Mouse (Mus musculus) cerebellum, postnatal 36 days (tissue): ENCODE results near the gene Olfr1046.
"Not testable (repeated sequence)": the region's sequence is repeated elsewhere in the genome, so short reads cannot be mapped to it uniquely, and the experiment has no call there.

ENCODE experiments used
- DNase-seq, 2 experiments: peaks; one replicate each; pipeline ENCODE4 v3.0.0; 2021 to 2022; ENCODE audit warnings: mixed read lengths in 2 of 2

Gene Olfr1046

DNA sequence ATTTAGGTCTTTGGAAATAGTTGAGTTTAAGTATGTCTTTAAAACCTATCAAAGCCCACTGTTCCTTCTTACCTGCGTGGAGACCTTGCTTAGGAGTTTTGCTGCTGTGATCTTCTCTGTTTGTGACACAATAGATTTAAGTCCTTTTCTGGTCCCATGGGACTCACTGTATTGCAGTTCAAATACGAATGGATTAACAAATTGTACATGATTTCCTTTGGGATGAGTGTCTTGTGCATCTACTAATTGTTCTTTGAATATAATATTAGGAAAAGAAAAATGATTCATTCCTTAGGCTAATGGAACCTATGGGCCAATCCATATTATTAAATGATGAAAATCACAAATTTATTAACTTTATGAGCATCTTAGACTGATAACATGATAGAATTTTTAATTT is at the start of gene Olfr1046:
Olfr1046 (minus strand) TSS at position 101 of the 400 bp plus-strand sequence.
- DNase-seq = no peak

DNA sequence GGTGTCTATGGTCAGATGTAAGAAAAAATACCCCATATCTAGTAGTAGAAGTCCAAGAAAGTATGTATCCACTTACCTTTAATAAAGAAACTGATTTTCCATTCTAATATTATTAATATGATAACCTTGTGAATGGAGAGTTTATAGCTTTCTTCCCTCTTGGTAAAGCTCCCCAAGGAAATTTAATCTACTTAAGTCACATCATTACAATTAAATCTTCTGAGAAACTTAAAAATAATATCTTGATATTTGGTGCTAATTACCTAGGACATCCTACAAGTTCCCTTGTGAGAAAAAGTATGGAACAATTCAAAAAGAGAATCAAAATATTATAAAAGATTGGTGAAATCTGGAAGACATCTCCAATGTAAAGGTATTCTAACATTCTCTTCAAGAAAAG is 39.1 kb upstream of the Olfr1046 start, which contains the start of gene Olfr1049:
Olfr1049 (minus strand) TSS at position 101 of the 400 bp plus-strand sequence.
- not testable (repeated sequence) for DNase-seq

DNA sequence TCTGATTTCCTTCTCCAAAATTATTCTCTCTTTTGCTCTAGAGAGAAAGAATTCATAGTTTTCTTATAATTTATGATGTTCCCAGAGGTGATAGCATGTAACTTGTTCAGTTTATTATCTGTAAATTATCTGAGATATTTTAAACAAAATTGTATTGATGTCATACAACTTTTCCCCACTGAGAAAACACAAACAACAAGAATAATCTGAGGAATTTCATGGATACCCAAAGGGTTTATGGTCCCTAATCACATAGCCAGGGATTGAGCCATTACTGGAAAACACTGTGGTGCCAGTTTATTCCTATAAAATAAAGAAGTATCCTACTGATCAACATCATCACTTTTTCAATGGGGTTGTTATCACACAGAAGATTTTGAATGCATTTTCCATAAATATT is 21.1 kb upstream of the Olfr1046 start, which contains the start of gene Olfr1048:
Olfr1048 (minus strand) TSS at position 101 of the 400 bp plus-strand sequence.
- no peak for DNase-seq

DNA sequence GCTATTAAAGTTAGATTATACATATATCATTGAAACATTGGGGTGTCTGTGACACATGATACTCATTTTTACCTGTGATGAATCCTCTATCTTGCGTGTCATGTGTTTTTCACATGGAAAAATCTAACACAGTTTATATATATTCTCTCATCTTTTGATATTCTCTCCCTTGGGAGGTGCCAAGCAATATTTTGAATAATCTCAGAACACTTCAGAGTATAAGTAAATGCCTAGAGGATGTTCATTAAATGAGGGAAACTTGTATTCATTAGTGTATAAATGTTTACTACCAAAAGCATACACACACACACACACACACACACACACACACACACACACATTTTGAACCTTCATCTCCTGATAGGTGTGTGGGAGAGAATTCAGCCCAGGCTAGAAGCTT is 12.2 kb upstream of the Olfr1046 start, which contains the start of gene Olfr1047:
Olfr1047 (minus strand) TSS at position 101 of the 400 bp plus-strand sequence.
- no peak for DNase-seq

DNA sequence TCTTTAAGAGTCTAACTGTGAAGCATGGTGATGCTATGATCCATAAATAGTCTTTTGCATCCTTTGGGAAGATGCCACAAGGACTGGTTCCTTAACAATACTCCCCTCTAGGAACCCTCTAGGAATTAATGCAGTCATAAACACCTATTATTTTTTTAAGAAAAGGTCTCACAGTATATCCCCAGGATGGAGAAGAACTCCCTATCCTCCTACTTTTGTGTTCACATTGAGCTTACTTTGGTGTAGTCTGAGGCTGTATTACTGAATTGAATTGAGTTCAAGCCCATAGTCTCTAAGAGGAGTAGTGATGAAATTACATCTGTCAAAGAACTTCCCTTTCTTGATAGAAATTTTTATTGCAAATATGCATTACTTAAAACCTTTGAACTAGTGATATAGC is 16.2 kb downstream of the Olfr1046 start, which contains the start of gene Olfr1045:
Olfr1045 (minus strand) TSS at position 101 of the 400 bp plus-strand sequence.
- no peak for DNase-seq

DNA sequence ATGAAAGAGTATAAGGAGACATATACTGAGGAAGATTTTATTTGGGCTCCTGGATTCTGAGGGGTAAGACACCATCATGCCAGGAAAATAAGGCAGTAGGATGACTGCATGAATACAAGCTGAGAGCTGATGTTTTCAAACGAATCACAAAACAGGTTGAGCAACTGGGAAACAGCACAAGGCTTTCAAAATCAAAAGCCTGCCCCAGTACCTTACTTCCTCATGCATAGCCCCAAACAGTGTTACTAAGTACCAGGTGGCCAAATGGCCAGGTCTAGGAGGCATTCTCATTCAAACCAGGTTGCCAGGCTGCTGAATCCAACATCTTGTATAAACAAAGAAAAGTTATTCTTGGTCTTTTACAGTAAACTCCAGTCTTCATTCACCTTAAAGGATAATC is 23.3 kb downstream of the Olfr1046 start:
- no peak for DNase-seq

DNA sequence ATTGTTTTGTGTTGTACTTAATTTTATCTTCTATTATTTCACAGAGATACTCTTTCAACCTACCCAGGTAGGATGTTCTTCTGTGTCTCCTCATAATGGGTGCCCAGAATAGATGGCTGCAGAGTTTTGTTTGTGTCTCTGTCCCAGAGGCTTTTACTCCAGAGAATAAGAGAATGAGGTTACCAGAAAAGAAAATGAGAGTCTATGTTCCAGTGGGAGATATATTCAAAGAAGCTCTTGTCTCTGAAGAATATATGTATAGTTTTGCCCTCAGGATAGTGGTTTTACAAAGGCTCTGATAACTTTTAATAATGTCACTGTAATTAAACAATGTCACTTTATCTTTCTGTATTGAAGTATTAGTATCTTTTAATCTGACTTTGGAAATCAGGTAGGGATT is 33.5 kb downstream of the Olfr1046 start, which contains the start of gene Olfr52:
Olfr52 (minus strand) TSS at position 101 of the 400 bp plus-strand sequence.
- no peak for DNase-seq

DNA sequence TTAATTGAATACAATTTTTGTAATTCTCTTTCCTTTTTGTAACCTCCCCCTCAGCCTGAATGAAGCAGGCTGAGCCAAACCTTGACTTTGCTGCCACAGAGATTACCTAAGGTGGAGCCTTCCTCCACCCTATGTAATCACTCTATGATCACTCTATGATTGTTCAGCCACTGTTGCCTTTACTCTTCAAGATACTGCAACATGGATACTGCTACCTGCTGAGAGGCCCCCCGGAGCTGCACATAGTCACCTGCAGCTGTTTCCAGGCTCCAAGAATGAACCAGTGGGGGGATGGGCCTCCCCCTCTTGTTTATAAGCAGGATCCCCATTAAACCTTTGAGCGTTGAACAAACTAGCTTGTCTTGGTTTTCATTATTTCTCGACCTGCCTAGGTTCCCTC is 39.2 kb downstream of the Olfr1046 start:
- no peak for DNase-seq

DNA sequence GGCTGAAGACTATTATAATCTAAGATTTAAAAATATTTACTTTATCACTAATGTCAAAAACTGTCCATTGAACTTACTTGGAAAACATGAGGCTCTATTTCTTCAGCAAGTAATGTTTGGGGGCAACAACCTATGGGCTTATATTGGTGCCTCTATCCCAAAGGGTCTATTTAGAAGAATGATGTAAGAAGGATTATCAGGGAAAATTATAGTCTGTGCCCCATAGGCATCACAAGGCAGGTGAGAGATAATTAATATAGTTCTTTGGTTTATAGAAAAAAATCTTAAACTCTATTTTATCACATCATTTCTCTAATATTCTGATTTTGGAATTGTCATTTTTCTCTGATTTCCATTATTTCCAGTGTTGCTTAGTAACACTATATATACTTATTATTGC is 41.4 kb downstream of the Olfr1046 start, which contains the start of gene Olfr1044:
Olfr1044 (minus strand) TSS at position 101 of the 400 bp plus-strand sequence.
- DNase-seq = no peak

DNA sequence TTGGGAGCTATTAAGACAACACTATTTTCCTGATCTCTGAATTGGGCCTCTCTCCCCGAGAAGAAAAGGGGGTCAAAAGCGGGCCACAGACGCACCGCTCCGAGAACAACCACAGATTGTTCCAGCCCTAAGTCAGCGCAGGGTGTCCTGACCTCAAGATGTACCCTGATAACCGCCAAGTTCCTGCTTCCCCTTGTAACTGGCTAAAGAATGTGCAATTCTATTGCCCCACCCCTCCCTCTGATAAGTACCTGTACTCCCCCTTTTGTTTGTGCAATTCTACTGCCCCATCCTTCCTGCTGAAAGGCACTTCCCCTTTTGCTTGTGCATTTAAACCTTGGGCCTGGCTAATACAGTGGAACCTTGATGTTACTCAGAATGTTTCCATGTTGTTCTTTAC is 43.7 kb downstream of the Olfr1046 start:
- DNase-seq = not testable (repeated sequence)

DNA sequence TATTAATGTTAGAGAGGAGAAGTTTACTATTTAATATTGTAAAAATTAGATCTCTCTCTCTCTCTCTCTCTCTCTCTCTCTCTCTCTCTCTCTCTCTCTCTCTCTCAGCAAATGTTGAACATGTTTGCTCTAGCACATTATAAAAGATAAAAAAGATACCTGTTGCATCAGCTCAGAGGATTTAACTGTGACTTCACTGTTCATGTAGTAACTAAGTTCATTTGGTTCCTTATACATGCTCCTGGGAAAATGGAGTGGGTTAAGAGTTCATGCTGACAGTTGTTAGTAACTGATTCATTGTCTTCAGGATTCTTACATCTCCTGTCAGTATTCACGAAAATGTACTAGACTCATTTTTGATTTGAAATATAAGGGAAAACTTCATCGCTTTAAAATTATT is 51.7 kb downstream of the Olfr1046 start, which contains the start of gene Olfr1043:
Olfr1043 (minus strand) TSS at position 101 of the 400 bp plus-strand sequence.
- DNase-seq = no peak
